Mouse (Mus musculus): Measurements from ENCODE around the gene Klc1.

Klc1 gene

DNA sequence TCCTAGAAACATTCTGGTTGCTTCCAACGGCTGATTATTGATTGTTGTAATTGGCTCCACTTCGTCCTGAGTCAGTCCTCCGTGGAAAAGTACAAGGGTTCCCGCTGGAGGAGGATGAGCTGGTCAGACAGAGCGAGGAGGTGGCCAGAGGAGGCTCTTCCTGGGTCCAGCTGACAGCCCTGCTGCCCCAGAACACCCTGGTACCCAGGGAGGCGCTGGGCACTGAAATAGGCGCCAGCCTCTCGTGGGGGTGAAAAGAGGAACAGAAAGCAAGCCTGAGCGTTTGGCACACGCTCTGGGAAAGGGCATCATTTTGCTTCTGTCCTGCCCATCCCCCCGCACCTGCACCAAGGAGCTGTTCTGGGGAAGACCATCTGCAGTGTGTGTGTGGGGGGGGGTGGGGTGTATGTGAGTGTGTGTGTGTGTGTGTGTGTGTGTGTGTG is 14.6 kb upstream of the Klc1 start:
- DNase-seq: peak; percentile 10 to 28

DNA sequence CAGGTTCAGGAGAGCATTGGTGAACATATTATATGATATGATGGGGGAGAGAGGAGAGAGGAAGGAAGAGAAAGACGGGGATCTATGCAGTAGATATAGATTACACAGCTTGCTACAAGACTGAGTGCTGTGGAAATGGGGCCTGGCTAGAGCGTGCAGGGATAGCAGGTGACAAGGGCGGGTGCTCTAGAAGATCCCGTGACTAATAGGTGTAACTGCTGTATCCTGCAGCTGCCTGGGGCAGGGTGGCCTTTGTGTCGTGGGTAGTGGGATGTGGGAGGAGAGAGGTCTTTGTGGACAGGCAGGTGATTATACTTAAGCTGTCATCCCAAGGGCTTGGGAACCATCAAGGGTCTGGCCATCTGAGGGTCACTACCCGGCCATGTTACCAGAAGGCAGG is 13.4 kb upstream of the Klc1 start:
- no peak for DNase-seq

DNA sequence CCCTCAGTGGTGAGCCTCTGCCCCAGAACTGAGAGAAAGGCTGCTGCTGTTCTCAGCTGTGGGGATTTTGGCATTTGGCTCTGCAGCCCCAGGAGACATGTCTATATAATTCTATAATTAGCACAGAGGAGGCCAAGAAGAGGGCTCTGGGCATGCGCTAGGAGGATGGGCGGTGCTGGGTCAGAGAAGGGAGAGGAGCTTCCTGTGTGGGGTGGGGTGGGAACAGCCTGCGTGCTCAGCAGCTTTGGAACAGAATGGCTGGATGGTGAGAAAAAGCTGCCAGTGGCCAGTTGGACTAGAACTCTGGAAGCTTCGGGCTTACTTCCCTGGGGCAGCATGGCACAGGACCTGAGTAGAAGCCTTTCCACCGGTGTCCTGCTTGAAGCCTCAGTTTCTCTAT is 12.6 kb upstream of the Klc1 start:
- peak; percentile 49 to 68 for DNase-seq

DNA sequence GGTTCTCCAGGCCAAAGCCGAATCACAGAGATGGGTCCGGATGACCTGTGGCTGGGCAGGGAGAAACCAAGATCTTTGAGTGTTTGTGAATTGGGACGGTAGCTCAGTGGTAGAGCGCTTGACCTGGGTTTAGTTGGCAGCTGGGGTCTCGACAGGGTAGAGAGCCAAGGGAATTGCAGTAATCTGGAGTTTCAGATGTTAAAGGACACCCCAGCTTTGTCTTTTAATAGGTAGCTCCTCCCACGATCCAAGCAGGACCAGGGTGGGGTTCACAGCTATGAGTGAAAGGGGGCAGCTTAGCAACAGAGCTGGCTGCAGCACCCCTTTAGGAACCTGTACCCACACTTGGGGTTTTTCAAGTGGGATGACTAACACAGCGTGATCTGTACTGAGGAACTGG is 11.2 kb upstream of the Klc1 start:
- no peak for DNase-seq

DNA sequence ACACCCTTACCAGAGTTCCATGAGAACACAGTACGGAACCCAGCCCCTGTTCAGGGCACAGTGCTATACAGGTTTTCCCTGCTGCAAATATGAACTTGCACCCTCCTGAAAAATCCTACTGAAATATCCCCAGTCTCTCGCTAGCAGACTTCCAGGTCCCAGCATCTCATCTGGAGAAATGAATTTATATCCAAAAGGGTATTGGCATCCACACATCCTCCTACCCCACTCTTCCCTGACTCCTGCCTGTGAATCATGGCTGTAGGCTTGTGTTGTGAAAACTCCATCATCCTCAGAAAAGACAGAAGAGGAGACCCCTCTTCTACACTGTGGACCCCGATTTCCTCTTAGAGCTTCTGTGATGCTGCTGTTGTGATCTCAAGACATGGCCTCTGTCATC is 7.9 kb upstream of the Klc1 start:
- no peak for DNase-seq

DNA sequence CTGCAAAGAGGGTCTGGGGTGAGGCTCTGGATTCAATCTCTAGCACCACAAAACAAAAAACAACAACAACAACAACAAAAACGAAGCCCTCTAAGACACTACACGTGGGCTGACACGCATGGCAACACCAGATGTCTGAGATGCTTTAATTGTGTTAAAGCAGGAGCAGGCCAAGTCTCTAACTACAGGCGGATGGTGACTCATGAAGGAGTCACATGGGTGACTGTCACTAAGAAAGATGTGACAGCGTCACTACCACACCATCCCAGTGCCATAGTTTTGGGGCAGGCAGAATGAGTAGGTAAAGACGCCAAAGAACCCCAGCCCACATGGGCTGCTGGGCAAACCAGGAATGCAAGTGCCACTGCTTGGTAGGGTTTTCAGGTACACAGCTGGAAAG is 6.2 kb upstream of the Klc1 start:
- DNase-seq: no peak

DNA sequence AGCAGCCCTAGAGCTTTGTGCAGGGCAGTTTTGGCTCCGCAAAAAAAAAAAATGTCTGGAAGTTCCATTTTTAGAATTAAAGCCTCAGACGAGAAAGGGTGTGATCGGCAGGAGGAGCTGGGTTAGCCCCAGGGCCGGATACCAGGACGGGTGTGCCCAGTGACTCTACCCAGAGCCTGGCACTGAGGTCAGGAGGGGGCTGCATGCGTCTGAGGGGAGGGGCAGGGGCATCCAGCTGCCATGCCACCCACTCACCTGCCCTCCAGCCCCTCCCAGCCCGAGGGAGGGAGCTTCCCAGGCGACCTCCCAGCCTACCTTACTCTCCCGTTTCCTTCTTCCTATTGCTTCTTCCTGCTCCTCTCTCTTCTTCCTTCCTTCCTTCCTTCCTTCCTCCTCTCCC is 5.3 kb upstream of the Klc1 start:
- DNase-seq: no peak

DNA sequence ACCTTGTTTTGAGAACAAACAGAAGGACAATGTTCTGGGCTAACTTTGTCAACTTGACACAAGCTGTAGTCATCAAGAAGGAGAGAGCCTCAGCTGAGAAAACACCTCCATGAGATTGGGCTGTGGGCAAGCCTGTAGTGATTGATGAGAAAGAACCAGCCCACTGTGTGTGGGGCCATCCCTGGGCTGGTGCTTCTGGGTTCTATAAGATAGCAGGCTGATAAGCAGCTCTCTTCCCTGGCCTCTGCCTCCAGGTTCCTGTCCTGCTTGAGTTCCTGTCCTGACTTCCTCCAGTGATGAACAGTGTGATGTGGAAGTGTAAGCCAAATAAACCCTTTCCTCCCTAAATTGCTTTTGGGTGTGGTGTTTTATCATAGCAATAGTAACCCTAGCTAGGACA is 3.9 kb upstream of the Klc1 start:
- no peak for DNase-seq

DNA sequence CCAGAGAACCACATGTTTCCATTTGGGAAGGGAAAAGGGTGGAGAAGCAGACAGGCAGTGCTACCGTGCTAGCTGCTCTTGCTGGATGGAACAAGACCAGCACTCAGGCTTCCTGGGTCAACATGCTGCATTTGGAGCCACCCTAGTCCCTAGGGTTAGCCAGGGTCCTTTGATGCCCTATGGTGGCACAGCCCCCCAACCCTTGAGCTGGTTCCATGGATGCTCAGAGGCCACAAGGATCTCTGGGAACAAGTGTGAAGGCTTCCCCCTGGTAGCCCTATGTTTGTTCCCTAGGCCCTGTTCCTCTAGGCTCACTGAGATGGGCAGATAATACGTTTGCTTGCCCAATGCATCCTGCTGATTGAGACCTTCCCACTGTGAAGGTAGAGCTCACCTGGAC is 3.4 kb upstream of the Klc1 start:
- no peak for DNase-seq

DNA sequence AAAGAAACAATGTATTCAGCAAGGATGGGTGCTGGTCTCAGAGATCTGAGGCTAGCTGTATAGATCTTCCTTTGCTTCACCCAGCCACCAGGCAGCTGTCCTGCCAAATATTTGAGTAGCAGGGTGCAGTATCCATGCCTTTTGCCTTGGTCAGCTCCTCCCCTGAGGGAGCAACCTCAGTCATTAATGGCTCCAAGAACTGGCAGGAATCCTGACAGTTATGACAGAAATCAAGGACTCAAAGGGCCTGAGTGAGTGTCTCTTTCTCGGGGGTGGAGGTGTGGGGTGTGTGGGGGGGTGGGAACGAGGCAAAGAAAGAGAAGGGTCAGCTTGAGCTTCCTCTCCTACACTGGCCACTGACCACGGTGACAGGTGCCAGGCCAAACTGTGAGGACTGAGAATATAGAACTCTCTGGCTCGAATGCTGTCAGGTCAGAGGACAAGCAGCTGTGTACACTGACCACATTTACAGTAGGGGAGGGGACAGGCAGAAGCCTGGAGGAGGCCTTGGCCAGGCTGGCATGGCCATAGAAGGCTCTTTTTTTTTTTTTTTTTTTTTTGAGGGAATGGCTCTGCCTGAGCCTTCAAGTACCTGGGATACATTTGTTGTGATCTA is 2.5 kb upstream of the Klc1 start:
- no peak for DNase-seq

DNA sequence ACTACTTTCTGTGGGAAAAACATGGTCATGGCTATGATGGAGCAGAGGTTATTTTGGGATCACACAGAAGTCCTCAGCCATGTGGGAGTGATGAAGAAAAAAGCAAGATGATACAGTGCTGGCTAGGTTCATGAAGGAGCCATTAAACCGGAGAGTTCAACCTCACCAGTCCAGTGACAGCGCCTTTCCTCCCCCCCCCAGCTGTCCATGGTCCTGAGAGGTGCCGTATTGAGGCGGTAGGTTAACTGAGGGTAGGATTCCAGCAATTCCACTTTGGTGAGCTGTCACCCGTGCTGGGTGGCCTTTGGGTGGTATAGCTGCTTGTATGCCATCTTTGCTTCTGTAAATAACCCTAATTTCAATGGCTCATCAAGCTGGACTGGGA is 2.0 kb upstream of the Klc1 start:
- no peak for DNase-seq

DNA sequence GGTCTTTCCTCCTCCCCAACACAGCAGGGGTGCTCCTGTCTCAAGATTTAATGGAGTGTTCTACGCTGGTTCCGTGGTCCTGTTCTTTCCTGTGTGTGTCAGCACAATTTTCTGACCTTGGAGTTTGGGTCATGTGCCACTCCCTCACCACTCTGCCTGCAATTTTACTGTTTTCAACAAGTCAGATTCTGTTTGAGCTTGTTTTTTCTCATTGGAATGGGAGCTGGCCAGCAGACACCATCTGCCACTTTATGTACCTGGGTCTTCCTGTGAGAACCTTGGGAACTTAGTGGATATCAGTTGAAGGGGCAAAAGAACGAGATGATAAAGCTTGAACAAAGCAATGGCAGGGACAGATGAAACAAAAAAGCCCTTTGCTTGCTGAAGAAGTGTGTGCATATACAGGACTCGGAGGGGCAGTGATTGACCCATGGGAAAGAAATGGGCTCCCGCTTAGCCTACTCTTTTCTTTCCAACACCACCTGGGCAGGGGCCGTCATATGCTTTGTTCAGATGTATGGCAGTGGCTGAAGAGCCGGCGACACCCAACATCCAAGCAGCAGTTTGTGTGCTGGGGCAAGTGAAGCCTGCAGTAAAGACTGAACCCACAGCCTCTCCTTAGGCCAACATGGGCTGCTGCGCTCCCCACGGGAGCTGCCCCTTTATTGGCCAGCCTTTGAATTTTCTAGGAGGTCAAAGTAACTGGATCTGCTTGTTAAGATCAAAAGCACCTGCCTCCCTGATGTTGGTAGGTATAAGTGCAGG is 906 bp upstream of the Klc1 start:
- no peak for DNase-seq

DNA sequence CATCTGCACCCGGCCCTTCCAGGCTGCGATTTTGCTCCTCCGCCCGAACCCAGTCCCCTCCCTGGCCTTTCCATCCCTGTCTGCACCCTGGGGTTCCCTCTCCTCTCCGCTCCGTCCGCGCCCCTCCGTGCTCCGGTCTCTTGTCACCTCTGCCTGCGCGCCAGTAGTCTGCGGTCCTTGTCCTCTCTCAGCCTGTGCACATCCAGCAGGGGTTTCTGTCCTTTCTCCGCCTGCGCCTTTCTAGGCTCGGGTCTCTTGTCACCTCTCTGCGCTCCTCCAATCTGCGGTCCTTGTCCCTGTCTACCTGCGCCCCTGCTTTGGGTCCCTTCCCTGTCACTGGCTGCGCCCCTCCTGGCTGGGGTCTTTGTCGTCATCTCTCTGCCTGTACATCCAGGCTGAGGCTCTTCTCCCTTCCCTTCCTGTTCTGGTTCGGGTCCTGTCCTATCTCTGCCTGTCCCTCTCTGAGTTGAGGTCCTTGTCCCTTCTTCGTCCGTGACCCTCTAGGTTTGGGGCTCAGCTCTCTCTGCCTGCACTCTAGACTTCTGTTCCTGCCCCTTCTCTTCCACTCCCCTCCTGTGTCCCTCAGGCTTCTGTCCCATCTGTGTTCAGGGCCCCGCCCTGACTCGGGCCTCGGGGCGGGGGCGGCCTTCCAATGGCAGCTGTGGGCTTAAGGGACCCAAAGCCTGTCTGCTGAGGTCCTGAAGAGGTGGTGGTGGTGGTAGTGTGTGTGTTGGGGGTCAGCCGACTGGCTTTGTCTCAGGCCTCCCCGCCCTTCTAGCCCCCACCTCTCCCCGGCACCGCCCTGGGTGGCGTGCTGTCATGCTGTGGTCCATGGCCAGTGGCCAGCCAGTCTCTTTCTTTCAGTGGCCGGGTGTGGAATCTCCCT is 770 bp downstream of the Klc1 start:
- peak; percentile 54 to 55 for DNase-seq

DNA sequence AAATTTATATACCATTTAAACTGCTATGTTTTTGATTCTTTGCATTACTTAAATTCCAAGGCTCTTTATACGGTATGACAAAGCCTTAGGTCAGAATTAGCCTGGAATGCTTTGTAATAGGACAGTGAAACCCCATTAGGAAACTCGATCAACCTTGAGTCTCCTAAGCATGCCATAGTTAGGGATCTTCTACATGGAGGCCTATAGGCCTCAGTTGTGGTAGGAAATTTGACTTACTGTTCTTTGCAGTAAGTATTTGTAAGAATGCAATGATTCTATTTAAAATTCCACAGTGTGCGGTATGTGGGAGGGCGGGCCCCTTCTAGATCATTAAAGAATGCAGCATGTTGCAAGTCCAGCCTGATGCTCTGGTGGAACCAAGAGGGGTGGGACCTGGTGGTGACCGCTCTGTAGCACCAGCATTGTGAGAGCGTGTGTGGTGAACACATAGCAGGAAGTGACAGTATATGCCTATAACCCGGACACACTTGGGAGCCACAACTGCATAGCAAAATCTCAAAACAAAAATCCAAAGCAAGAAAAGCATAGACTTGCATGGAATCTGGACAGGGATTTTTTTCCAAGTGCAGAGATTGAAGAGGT is 1.8 kb downstream of the Klc1 start:
- DNase-seq: no peak

DNA sequence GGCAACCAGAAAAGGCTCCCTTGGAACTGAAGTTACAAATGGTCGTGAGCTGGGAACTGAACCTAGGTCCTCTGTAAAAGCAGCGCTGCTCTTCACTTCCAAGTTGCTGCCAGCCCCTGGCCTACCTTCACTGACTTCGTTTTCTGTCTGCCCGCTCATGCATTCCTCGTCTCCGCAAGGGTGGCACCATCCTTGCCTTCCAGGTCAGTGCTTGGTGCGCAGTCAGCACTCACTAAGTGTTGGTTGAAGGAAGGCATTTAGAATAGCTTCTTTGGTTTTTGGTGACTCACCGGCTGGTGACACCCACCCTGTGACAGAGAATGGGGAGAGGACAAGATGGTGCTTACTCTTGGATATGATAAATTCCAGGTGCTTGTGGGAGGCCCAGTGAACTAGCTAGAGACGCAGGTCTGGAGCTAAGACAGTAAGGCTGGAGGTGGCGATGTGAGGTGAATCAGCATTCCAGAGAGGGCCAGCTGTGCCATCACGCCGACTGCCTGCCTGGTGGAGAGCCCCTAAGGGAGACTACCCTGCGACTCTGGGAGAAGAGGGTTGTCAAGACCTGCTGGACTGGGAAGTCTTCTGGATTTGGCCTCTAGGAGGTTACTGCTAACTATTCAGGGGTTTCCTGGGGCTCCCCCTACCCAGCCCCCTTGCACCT is 4.1 kb downstream of the Klc1 start:
- DNase-seq: no peak

DNA sequence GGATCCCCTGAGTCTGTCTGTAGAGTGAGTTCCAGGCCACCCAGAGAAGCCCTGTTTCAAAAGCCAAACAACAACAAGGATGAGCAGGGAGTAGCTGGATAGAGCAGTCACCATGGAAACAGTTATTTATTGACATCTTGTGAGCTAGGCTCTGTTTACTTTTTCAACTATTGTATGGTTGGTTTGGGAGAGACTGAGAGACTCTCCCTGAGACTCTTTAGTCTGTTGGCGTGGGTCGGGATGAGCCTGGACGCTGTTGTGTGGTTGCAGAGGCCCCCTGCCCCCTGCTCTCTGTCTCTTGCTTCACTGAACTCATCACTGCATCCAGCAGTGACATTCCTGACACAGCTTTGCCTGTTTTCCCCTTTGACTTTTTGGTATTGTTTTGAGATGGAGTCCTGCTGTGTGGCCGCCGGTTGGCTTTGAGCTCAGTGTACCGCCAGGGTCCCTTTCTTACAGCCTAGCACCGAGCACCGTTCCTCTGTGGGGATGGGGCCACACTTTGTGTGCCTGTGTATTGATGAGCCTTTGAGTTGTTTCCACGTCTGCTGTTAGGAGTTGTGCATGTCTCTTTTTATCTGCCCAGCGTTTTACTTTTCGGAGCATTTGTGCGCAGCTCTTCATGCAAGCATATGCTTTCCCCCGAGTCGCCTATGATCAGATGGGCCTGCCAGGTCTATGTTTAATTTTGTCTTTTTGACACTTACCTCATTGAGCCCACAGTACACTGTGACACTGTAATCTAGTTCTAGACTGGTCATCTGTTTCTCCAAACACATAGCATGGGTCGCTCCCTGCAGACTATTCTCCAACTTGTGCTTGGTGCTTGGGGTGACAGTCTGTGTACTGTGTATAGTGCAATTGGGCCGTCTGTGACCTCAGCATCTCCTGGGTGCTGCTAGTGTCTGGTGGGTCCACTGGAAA is 7.9 kb downstream of the Klc1 start:
- DNase-seq: no peak

DNA sequence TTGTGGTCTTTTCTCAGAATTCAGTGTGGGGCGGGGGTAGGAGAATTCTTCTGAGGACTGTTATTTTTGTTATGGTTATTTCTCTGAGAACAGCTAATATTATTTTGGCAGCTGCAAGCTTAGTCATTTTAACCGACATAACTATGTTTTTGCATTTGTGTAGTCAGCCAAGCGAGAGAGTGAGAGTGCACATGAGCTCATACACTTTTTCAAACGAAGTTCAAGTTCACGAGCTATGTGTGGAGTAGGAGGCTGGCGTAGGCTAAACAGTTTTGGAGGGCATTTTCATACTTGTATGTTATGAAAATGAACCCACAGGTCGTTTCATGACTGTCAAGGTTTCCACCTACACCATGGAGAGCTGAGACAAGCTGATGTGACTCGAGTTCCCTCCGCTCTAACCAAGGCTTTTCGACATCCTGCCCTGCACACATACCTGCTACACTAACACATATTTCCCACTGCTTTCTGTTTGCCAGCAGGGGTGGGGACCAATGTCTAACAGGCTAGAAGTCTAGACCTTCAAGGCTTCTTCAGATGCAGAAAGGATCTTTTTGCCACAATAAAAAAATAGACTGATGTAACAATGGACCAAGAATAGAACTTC is 9.8 kb downstream of the Klc1 start:
- no peak for DNase-seq

DNA sequence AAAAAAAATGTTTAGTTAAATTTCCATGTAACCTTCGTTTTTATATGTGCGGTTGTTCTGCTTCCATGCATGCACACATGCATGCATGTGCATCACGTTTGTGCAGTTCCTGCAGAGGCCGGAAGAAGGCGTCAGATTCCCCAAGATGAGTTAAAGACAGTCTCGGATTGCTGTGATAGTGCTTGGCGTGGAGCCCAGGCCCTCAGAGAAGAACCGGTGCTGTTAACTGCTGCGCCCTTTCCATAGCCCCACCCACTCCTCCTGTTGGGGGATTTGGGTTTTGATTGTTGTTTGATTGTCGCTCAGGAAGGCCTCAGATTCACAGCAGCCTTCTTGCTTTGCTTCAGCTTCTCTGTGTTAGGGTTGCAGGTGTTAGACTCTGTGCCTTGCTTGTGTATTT is 10.7 kb downstream of the Klc1 start:
- peak; percentile 32 to 49 for DNase-seq

DNA sequence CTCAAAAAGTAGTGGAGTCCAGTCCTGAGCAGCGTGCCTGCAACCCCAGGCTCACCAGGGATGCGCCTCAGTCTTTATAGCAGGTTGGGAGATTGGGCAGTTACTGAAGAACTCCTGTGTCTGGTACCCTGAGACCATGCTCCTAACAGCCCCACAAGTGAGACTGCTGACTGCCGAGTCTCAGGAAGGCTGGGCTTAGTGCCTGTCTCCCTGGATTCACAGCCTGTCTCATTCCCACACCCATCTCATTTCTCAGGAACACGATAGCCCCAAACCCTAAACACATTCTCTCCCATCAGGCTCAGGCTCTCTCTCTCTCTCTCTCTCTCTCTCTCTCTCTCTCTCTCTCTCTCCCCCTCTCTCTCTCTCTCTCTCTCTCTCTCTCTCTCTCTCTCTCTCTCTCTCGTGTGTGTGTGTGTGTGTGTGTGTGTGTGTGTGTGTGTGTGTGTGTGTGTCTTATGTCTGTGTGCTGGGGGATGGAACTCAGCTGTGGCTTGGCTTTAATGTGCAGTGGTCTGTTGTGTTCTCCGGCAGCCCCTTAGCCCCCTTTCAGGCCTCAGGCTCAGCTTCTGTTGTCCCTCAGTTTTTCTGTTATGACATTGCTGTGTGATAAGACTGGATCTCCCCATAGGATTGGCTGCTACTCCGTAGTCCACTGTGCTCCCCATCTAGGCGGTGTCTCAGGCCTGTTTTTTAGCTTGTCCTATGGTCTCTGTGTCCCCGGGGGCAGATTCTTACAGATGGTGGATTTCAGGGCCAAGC is 11.3 kb downstream of the Klc1 start:
- DNase-seq: no peak

DNA sequence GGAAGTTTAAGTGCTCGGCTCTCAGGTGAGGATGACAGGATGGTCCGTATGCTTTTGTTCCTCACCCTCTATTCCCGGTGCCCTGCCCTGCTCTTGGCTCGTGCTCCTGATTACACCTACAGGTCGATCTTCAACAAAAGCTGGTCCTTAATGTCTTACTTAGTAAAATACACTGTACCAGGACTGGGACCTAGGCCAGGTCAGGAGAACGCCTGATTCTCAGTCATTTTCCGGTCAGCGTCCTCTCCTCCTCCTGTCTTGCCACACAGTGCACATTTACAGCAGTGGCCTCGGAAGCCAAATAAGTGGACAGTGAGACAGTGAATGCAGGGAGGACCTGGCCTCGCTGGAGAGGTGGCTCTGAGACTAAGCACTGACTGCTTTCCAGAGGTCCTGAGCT is 12.0 kb downstream of the Klc1 start:
- DNase-seq: no peak

DNA sequence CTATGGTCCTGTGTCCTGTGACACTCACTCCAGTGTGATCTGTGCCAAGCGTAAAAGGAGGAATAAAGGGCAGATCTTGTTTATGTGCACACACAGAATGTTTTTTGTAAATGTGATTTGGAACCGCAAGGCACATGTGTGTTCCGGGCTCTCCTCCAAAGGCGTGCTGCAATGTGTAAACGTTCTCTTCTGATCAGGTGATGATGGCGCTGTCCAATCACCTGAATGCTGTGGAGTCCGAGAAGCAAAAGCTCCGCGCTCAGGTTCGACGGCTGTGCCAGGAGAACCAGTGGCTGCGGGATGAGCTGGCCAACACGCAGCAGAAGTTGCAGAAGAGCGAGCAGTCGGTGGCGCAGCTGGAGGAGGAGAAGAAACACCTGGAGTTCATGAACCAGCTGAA is 15.5 kb downstream of the Klc1 start:
- DNase-seq: no peak
